Mouse (Mus musculus) spleen, adult 2 months (tissue): ENCODE results near the gene Dtl.
"Not testable (repeated sequence)": the region's sequence is repeated elsewhere in the genome, so short reads cannot be mapped to it uniquely, and the experiment has no call there.

Experiments used
- CTCF ChIP-seq: fragments of 200-500 bp; IDR thresholded peaks from 2 replicates; pipeline ENCODE4 v1.5.1; 2011; ENCODE audit warnings: mild to moderate bottlenecking, inconsistent platforms; ENCODE audit not compliant: insufficient read depth, insufficient read length, insufficient replicate concordance; ENCODE audit errors: extremely low read depth
- POLR2A ChIP-seq: fragments of 200-500 bp; IDR thresholded peaks from 2 replicates; pipeline ENCODE4 v1.6.1; 2011; ENCODE audit warnings: low read depth, low read length, inconsistent platforms

DNA sequence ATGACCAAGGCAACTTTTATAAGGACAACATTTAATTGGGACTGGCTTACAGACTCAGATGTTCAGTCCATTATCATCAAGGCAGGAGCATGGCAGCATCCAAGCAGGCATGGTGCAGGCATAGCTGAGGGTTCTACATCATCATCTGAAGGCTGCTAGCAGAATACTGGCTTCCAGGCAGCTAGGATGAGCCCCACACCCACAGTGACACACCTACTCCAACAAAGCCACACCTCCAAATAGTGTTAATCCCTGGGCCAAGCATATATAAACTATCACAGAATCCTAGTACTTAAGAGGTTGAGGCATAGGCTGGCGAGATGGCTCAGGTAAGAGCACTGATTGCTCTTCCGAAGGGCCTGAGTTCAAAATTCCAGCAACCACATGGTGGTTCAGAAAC is 59.0 kb downstream of the Dtl start:
- TF ChIP-seq POLR2A, CTCF: not testable (repeated sequence)
